Mouse (Mus musculus): ENCODE data around the gene Igsf21.

DNA sequence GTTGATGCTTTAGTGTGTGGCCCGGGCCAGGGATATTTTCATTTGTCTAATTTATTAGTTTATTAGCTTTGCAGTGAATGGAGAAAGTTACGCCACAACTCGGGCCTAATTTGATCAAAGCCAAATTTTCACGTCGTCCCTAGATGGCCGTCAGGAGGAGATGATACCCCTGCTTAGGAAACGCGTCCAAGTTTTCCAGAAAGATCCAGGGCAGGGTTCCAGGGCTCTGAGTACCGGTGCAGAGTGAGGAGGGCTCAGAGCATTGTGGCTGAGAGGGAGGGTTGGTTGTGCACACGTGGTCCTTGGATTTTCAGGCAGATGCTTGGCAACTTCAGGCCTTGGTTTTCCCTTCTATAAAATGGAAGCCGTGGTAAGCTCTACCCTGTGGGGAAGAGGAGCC is 154.2 kb downstream of the Igsf21 start:
- TF ChIP-seq EP300 (IDR thresholded peaks at IDR 0.05; ENCODE audit: insufficient read depth, low read depth, low read length) (no peak), POLR2A (IDR thresholded peaks at IDR 0.05; ENCODE audit: insufficient read depth, low read length) (no peak)

All from ES-Bruce4 (cell line).